Mouse (Mus musculus) embryonic fibroblast, embryonic 13.5 days (primary cell): ENCODE measurements around the gene Ccl6.

Experiments
- CTCF ChIP-seq: IDR thresholded peaks from 2 replicates; pipeline ENCODE4 v1.5.1; 2011; ENCODE audit warnings: mild to moderate bottlenecking, control low read depth, low read length, moderate library complexity, borderline replicate concordance; ENCODE audit not compliant: insufficient read depth
- POLR2A ChIP-seq: IDR thresholded peaks from 2 replicates; pipeline ENCODE4 v1.6.1; 2011; ENCODE audit warnings: low read depth, mild to moderate bottlenecking, control low read depth, low read length, moderate library complexity

- TF ChIP-seq CTCF = no peak
- no peak for TF ChIP-seq POLR2A
Observed at GRCm38 (mm10) chr11:83556085-83556781, 36.7 kb downstream of the Ccl6 start.
